Mouse (Mus musculus) cerebellum, adult 2 months (tissue): ENCODE data around the gene Ppp1r14b. TPM values are rescaled to one million over a fixed set of nuclear protein-coding genes. Genes with fewer than 3 reads are reported as not detected.
A peak's percentile ranks its signal among the peaks of the same experiment; 100 is the strongest.

Source experiments
- DNase-seq, 2 experiments: peaks; one replicate each; pipeline ENCODE4 v3.0.0; 2021
- H3K27ac ChIP-seq: fragments of 200-500 bp; 2 replicates; pipeline ENCODE4 v1.5.1; 2012; ENCODE audit warnings: low read length, control low read depth, inconsistent platforms; ENCODE audit not compliant: insufficient read depth
- H3K27me3 ChIP-seq: fragments of 200-500 bp; 2 replicates; pipeline ENCODE4 v1.6.1; 2012; ENCODE audit warnings: inconsistent platforms, mild to moderate bottlenecking, low read length, moderate library complexity; ENCODE audit not compliant: control insufficient read depth, insufficient read depth
- H3K4me1 ChIP-seq: fragments of 200-500 bp; 2 replicates; pipeline ENCODE4 v1.6.1; 2011; ENCODE audit warnings: low read length; ENCODE audit not compliant: control insufficient read depth, insufficient read depth
- H3K4me3 ChIP-seq: fragments of 200-500 bp; replicated peaks from 2 replicates; pipeline ENCODE3; 2011; ENCODE audit warnings: mild to moderate bottlenecking, low read depth, low read length, control low read depth; ENCODE audit not compliant: insufficient read depth
- CTCF ChIP-seq: fragments of 200-500 bp; IDR thresholded peaks from 2 replicates; pipeline ENCODE4 v1.5.1; 2011; ENCODE audit warnings: low read depth, mild to moderate bottlenecking, control low read depth, low read length, moderate library complexity, borderline replicate concordance; ENCODE audit not compliant: insufficient read depth
- POLR2A ChIP-seq: fragments of 200-500 bp; IDR thresholded peaks from 2 replicates; pipeline ENCODE4 v1.6.1; 2011; ENCODE audit warnings: low read length, control low read depth, borderline replicate concordance; ENCODE audit not compliant: insufficient read depth
- WGBS: fragments of 180-500 bp; shearing (Covaris S2); methylation state at CpG from one replicate; pipeline ENCODE4 v1.1.7; 2018; 5-methylcytosine and 5-hydroxymethylcytosine counted together
- polyA plus RNA-seq: library from polyadenylated mRNA; depleted of rRNA; stranded (reverse); fragments of >200 nt; gene quantifications from 2 replicates; pipeline ENCODE4 v1.2.3, GENCODE M21; 2012

Gene Ppp1r14b
- polyA plus RNA-seq, 1 experiment, result 51.7 TPM

DNA sequence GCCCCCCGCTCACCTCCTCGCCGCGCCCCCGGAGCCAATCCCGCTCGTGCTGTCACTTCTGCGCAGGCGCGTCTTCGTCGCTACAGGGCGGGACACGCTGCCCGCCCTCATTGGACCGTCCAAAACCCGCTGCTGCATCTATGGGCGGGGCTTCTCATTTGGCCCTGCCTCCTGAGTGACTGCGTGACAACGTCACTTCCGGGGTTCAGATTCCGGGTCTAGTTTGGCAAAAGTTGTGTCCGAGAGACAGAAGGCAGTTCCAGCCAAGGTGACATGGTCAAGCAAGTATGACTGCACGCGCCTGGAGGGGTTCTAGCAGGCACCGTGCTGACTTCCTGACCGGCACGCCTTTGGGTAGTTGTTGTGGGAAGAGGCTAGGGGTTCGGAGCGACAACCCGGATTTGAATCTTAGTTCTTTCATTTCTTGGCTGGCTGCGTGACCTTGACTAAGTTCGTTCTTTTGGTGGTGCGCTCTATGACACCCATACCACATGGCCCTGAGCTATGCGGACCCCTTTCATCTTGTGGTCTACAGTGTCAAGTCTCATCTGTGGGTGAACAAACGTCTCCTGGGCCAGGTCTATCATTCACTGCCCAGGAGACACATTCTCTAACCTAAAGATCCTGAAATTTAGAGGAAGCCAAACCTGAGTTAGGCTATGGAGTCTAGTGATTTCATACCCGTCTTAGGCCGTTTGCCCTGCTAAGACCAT is 5.8 kb downstream of the Ppp1r14b start, which contains the start of gene Fkbp2:
Gene Fkbp2 (minus strand): TSS at position 121 of the 713 bp plus-strand sequence.
- peak; percentile 99 to 100 for DNase-seq
- no peaks in the 10 kb centered on the region for H3K27me3 ChIP-seq
- peaks cover 8% of the 10 kb centered on the region; the same call in 1 of the 2 replicates for H3K4me1 ChIP-seq
- WGBS, result 2% methylated on average over 38 of the region's 38 CpGs
- H3K27ac ChIP-seq, result peak within 1 kb of the TSS; percentile 68
- H3K4me3 ChIP-seq, result peak within 1 kb of the TSS; percentile 92
- TF ChIP-seq POLR2A, result peak; percentile 96
- no peak for TF ChIP-seq CTCF

DNA sequence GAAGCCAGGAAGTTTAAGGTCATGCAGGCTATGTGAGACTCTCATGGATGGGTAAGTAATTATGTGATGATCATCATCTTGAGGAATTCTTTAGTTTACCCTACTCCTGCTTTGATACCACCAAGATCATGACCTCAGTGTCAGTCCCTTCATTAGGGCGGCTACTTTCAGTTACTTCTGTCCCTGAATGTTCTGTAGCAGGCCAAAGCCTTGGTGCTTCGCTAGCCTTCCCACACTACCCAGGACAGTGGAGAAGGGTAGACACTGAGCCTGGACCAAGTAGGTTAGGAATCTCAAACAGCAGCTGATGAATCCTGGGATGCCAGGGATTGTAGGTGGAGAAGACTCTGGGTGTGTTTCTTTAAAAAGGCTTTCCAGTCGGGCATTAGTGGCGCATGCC is 6.7 kb downstream of the Ppp1r14b start:
- WGBS, result 89% methylated on average over 4 of the region's 4 CpGs
- no peak for TF ChIP-seq POLR2A
- no peak for TF ChIP-seq CTCF
- DNase-seq, result no peak
- H3K27me3 ChIP-seq, result no peaks in the 10 kb centered on the region
- no peak overlapping the region for H3K27ac ChIP-seq
- no peak overlapping the region for H3K4me3 ChIP-seq
- H3K4me1 ChIP-seq, result peaks cover 12% of the 10 kb centered on the region

DNA sequence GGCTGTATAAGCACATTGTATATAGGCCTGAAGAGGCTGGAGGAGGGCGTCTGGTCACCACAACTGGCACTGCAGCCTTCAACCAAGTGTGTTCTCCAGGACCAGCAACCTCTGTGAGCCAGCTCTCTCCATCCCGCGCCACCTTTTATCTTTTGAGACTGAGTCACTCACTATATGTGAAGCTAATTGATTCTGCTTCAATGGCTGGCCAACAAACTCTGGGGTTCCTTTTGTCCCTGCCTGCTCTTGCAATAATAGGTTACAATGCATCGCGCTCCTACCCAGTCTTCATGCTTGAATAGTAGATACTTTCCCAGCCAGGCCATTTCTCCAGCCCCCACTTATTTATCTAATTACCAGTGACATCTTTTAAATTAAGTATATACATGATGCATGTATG is 8.9 kb downstream of the Ppp1r14b start:
- H3K27me3 ChIP-seq, result no peaks in the 10 kb centered on the region
- TF ChIP-seq POLR2A (no peak), CTCF (no peak)
- peaks cover 10% of the 10 kb centered on the region for H3K4me1 ChIP-seq
- 47% methylated on average over 5 of the region's 5 CpGs for WGBS
- DNase-seq, result no peak
- H3K27ac ChIP-seq, result no peak overlapping the region
- H3K4me3 ChIP-seq, result no peak overlapping the region

DNA sequence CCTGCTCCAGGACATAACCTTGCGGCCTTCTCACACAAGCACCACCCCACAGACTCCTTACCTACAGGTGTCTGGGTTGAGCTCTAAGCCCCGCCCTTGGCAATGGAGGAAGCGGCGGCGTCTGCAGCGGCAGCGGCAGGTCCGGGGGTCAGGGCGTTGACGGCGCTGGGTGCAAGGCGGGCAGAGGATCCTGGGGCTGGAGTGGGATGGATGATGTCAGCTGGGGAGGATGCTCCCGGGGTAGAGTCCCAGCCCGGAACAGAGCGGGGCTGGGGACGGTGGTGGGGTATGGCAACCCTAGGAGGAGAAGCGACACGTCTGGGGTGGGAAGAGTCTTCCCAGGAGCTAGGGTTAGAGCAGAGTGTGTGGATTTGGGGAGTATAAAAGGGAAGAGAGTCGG is 10.5 kb downstream of the Ppp1r14b start:
- WGBS, result 87% methylated on average over 19 of the region's 19 CpGs
- no peak overlapping the region for H3K4me3 ChIP-seq
- H3K27me3 ChIP-seq, result no peaks in the 10 kb centered on the region
- peak in 1 of 2 experiments; percentile 26 for DNase-seq
- H3K27ac ChIP-seq, result no peak overlapping the region
- no peak for TF ChIP-seq POLR2A
- no peak for TF ChIP-seq CTCF
- H3K4me1 ChIP-seq, result peaks cover 6% of the 10 kb centered on the region

- Histone ChIP-seq H3K4me3 (no peak overlapping the region), H3K4me1 (peaks cover 6% of the 10 kb centered on the region), H3K27me3 (no peaks in the 10 kb centered on the region), H3K27ac (no peak overlapping the region)
- DNase-seq, result peak in 1 of 2 experiments; percentile 28
- TF ChIP-seq POLR2A (no peak), CTCF (no peak)
- WGBS, result 76% methylated on average over 10 of the region's 10 CpGs
These were observed 11.4 kb downstream of the Ppp1r14b start for GRCm38 (mm10) chr19:6985951-6986708.

GRCm38 (mm10) chr19:6987061-6987903 is 12.5 kb downstream of the Ppp1r14b start, which contains the start of gene Vegfb:
Gene Vegfb (minus strand): TSS chr19:6987651.
- no peak for TF ChIP-seq CTCF
- no peak for TF ChIP-seq POLR2A
- DNase-seq, result peak; percentile 75 to 81
- under 1% methylated on average over 79 of the region's 85 CpGs for WGBS
- Histone ChIP-seq H3K4me3 (peak within 1 kb of the TSS; percentile 76), H3K4me1 (peaks cover 4% of the 10 kb centered on the region; the same call in 1 of the 2 replicates), H3K27ac (peak within 1 kb of the TSS; percentile 66), H3K27me3 (no peaks in the 10 kb centered on the region)

GRCm38 (mm10) chr19:6987904-6988285 is 13.1 kb downstream of the Ppp1r14b start:
- Histone ChIP-seq H3K27me3 (no peaks in the 10 kb centered on the region), H3K4me1 (peaks cover 5% of the 10 kb centered on the region), H3K4me3 (peak overlapping the region; percentile 76), H3K27ac (peak overlapping the region; percentile 54)
- no peak for DNase-seq
- 1% methylated on average over 8 of the region's 8 CpGs for WGBS
- TF ChIP-seq POLR2A (no peak), CTCF (no peak)
